Mouse (Mus musculus) myocyte (in vitro differentiated cells): Measurements from ENCODE around the gene Olfr434. TPM values are rescaled to one million over a fixed set of nuclear protein-coding genes. Genes with fewer than 3 reads are reported as not detected.
A peak's percentile ranks its signal among the peaks of the same experiment; 100 is the strongest.

ENCODE experiments used
- H3K27me3 ChIP-seq: one replicate; pipeline ENCODE4 v1.6.1; 2011; ENCODE audit not compliant: control insufficient read depth, insufficient read depth, insufficient read length
- H3K36me3 ChIP-seq: one replicate; pipeline ENCODE4 v1.6.1; 2011; ENCODE audit not compliant: control insufficient read depth, insufficient read depth
- H3K4me2 ChIP-seq: one replicate; pipeline ENCODE4 v1.6.1; 2011; ENCODE audit warnings: low read depth, control low read depth
- H3K4me3 ChIP-seq: one replicate; pipeline ENCODE4 v1.5.1; 2011; ENCODE audit warnings: mild to moderate bottlenecking, control low read depth, moderate library complexity
- H3K79me2 ChIP-seq: one replicate; pipeline ENCODE4 v1.6.1; 2011; ENCODE audit not compliant: control insufficient read depth, insufficient read depth
- H3ac ChIP-seq: one replicate; pipeline ENCODE4 v1.6.1; 2011; ENCODE audit not compliant: control insufficient read depth, insufficient read length
- SRF ChIP-seq: IDR thresholded peaks from one replicate; pipeline ENCODE4 v1.6.1; 2011; ENCODE audit warnings: low read depth; ENCODE audit not compliant: control insufficient read depth, insufficient read length
- TCF12 ChIP-seq: IDR thresholded peaks from one replicate; pipeline ENCODE4 v1.6.1; 2011; ENCODE audit warnings: mild to moderate bottlenecking, control low read depth; ENCODE audit not compliant: poor library complexity, insufficient read depth, severe bottlenecking
- polyA plus RNA-seq: library from polyadenylated mRNA; unstranded; fragments of >200 nt; fragmentation: generic; extraction: Trizol; gene quantifications from one replicate; pipeline ENCODE4 v1.2.1, GENCODE M21; 2012; ENCODE audit warnings: missing spikeins

Olfr434 gene
- polyA plus RNA-seq, 1 experiment, result not detected

GRCm38 (mm10) chr6:43266356-43266755 is 53.5 kb downstream of the Olfr434 start:
- no peaks in the 10 kb centered on the region for H3K36me3 ChIP-seq
- H3K4me3 ChIP-seq, result peak overlapping the region; percentile 65
- TF ChIP-seq TCF12 (no peak), SRF (no peak)

More at GRCm38 (mm10) chr6:43266356-43266755, 53.5 kb downstream of the Olfr434 start:
- H3K4me2 ChIP-seq, result peak overlapping the region; percentile 87
- no peaks in the 10 kb centered on the region for H3K27me3 ChIP-seq
- no peaks in the 10 kb centered on the region for H3K79me2 ChIP-seq
- no peak overlapping the region for H3ac ChIP-seq

Other genes starting within 250 kb of the Olfr434 start
- gene Olfr441, start 106.7 kb upstream of the Olfr434 start, polyA plus RNA-seq, result not detected
- not detected for gene Olfr237-ps1, start 66.5 kb upstream of the Olfr434 start, polyA plus RNA-seq
- gene Olfr437, start 49.7 kb upstream of the Olfr434 start, polyA plus RNA-seq, result not detected
- gene Olfr13, start 40.9 kb upstream of the Olfr434 start, polyA plus RNA-seq, result not detected
- not detected for gene Olfr435, start 15.9 kb upstream of the Olfr434 start, polyA plus RNA-seq
- not detected for gene Olfr47, start 18.5 kb downstream of the Olfr434 start, polyA plus RNA-seq
- gene Arhgef5, start 52.6 kb downstream of the Olfr434 start, polyA plus RNA-seq, result 14.5 TPM
- not detected for gene Nobox, start 96.5 kb downstream of the Olfr434 start, polyA plus RNA-seq